8 mouse cellular contexts compared by ENCODE assay signal in the genomic region with DNA sequence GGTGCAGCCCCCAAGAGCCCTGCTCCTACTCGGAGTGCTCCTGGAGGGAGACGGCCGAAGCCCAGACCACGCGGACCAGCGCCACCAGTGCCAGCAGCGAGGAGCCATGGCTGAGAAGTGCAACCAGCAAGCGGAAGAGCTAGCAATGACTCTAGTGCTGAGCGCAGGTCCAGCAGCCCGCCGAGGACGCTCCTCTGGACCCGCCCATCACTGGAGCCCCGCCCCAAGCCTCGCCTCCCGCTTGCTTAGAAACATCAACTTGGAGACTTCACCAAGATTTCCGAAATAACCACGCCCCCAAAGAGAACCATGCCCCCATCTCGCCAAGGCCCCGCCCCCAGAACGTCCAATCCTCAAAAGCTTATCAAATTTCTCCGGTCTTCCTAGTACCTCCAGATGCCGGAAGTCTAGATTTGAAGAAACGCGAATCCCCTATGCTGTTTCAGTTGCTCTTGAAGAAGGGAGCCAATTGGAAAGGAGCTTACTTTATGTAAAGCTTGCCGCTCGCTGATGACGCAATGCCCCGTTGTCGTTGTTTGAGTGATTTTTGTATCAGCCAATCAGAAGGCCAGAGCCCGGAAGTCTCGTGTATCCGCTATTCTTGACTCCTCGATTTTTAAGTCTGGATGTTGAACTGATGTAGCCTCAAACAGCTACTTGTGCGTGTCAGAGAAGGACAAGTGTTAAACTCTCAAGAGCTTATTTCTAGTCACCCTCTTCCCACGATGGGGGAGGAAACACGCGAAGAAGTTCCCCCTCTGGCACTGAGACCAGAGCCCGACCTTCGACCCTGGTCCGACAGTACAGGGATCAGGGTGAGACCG. TPM values are rescaled to one million over a fixed set of nuclear protein-coding genes. Genes with fewer than 3 reads are reported as not detected.
DNase-seq lines count a peak whose midpoint lies in the region; ATAC-seq lines count a peak whose summit lies in the region.

A gene (minus strand): TSS at position 271 of the 824 bp plus-strand sequence.

- WGBS in heart, embryonic 13.5 days = under 1% methylated on average over 42 of the region's 42 CpGs
- 0% methylated on average over 42 of the region's 42 CpGs for WGBS in liver, embryonic 12.5 days (ENCODE audit: insufficient replicate concordance)
- WGBS in stomach, embryonic 15.5 days = under 1% methylated on average over 42 of the region's 42 CpGs

- peaks cover 7% of the 10 kb centered on the region; the same call in 1 of the 2 replicates for H3K27me3 ChIP-seq in heart, embryonic 13.5 days (replicated peaks)
- H3K27me3 ChIP-seq in liver, embryonic 12.5 days (replicated peaks) = no peaks in the 10 kb centered on the region
- H3K27me3 ChIP-seq in stomach, embryonic 15.5 days (replicated peaks) = no peaks in the 10 kb centered on the region

- DNase-seq in CD4-positive, CD25-positive, alpha-beta regulatory T cell, adult 2 months (ENCODE audit: low read depth, low spot score) = peak; percentile 99
- DNase-seq in fat pad, adult 2 months (ENCODE audit: extremely low read depth, low read depth, low spot score) = peak; percentile 97
- peak; percentile 99 for DNase-seq in kidney, postnatal 10 days
- DNase-seq in natural killer cell, adult 2 months (ENCODE audit: low spot score in 2 of 2) = peak; percentile 99 to 100

- ATAC-seq in heart, embryonic 13.5 days (ENCODE audit: extremely low read depth, insufficient number of reproducible peaks, low FRiP score, low TSS enrichment) = peak; percentile 92
- peak; percentile 93 for ATAC-seq in liver, embryonic 12.5 days
- ATAC-seq in stomach, embryonic 15.5 days (ENCODE audit: insufficient read depth, low FRiP score, low read depth) = peak; percentile 95

- H3K36me3 ChIP-seq in heart, embryonic 13.5 days = no peaks in the 10 kb centered on the region
- 0 out of 2 replicates have a peak, but pooled peaks cover 3% of the 10 kb centered on the region for H3K36me3 ChIP-seq in liver, embryonic 12.5 days
- no peaks in the 10 kb centered on the region for H3K36me3 ChIP-seq in stomach, embryonic 15.5 days

- peak within 1 kb of the TSS; percentile 89 for H3K4me3 ChIP-seq in brown adipose tissue, adult 24 weeks (ENCODE audit: insufficient read depth, low read depth, low read length)
- peak within 1 kb of the TSS; percentile 70 for H3K4me3 ChIP-seq in heart, embryonic 13.5 days
- peak within 1 kb of the TSS; percentile 68 for H3K4me3 ChIP-seq in liver, embryonic 12.5 days
- H3K4me3 ChIP-seq in stomach, embryonic 15.5 days (replicated peaks) = peak within 1 kb of the TSS; percentile 62

- H3K4me1 ChIP-seq in brown adipose tissue, adult 24 weeks (ENCODE audit: control insufficient read depth, insufficient read depth, insufficient read length, low read length) = no peaks in the 10 kb centered on the region; the same call in 1 of the 2 replicates
- H3K4me1 ChIP-seq in heart, embryonic 13.5 days = peaks cover 23% of the 10 kb centered on the region
- H3K4me1 ChIP-seq in liver, embryonic 12.5 days = peaks cover 78% of the 10 kb centered on the region
- H3K4me1 ChIP-seq in stomach, embryonic 15.5 days = peaks cover 17% of the 10 kb centered on the region

- H3K9ac ChIP-seq in heart, embryonic 13.5 days = peak within 1 kb of the TSS; percentile 91
- H3K9ac ChIP-seq in liver, embryonic 12.5 days = peak within 1 kb of the TSS; percentile 82
- peak within 1 kb of the TSS; percentile 70 for H3K9ac ChIP-seq in stomach, embryonic 15.5 days

- H3K4me2 ChIP-seq in heart, embryonic 13.5 days = peak within 1 kb of the TSS; percentile 96
- peak within 1 kb of the TSS; percentile 90 for H3K4me2 ChIP-seq in liver, embryonic 12.5 days
- H3K4me2 ChIP-seq in stomach, embryonic 15.5 days = peak within 1 kb of the TSS; percentile 93

- H3K27ac ChIP-seq in brown adipose tissue, adult 24 weeks (replicated peaks; ENCODE audit: low read depth, low read length) = peak within 1 kb of the TSS; percentile 93
- H3K27ac ChIP-seq in heart, embryonic 13.5 days (replicated peaks) = peak within 1 kb of the TSS; percentile 89
- H3K27ac ChIP-seq in liver, embryonic 12.5 days = peak within 1 kb of the TSS; percentile 83
- peak within 1 kb of the TSS; percentile 87 for H3K27ac ChIP-seq in stomach, embryonic 15.5 days

- H3K9me3 ChIP-seq in heart, embryonic 13.5 days = no peaks in the 10 kb centered on the region
- no peaks in the 10 kb centered on the region for H3K9me3 ChIP-seq in liver, embryonic 12.5 days (replicated peaks)
- no peaks in the 10 kb centered on the region for H3K9me3 ChIP-seq in stomach, embryonic 15.5 days

RNA-seq across cellular contexts. Expression of the gene that starts here (rescaled TPM):
- 10.9 and 12.7 TPM in 2 replicates for polyA plus RNA-seq in brown adipose tissue, adult 24 weeks (2012; ENCODE audit: insufficient read depth, insufficient read length, missing spikeins)
- 9.5 and 11.7 TPM in 2 replicates for polyA plus RNA-seq in heart, embryonic 13.5 days (2015; fragmentation: Nextera tagmentation; extraction: Ambion mirVana)
- polyA plus RNA-seq in liver, embryonic 12.5 days (2016; fragmentation: Nextera tagmentation; extraction: Ambion mirVana) = 17.1 and 17.8 TPM in 2 replicates
- 16.6 and 17.8 TPM in 2 replicates for polyA plus RNA-seq in stomach, embryonic 15.5 days (2015; fragmentation: Nextera tagmentation; extraction: Ambion mirVana)

Comparison
In these comparisons a context has a peak if more than half of its experiments do, and no peak if none do; other contexts are left out.
1. Peak in every context shown above with its lines: DNase-seq, ATAC-seq, H3K4me3 ChIP-seq and H3K27ac ChIP-seq.